Mouse (Mus musculus) thymus, postnatal 14 days (tissue): ENCODE measurements at regions not wholly inside any gene's neighbourhood (a gene's known extent, or its start where the extent isn't known, plus 50 kb on each side); places are given as distances from the start of the nearest gene placed in this dataset.
A peak's percentile ranks its signal among the peaks of the same experiment; 100 is the strongest.

Source experiments
- DNase-seq: peaks from one replicate; pipeline ENCODE4 v3.0.0; 2021

- DNase-seq, result no peak
Measured at GRCm38 (mm10) chr16:93458011-93458585, 145.8 kb downstream of the Setd4 start.

- no peak for DNase-seq
Measured at GRCm38 (mm10) chr16:93456706-93457425, 147.0 kb downstream of the Setd4 start.

GRCm38 (mm10) chr16:93454080-93454997 is 149.5 kb downstream of the Setd4 start:
- peak; percentile 87 for DNase-seq

GRCm38 (mm10) chr16:93453056-93453455 is 150.8 kb downstream of the Setd4 start:
- no peak for DNase-seq

- DNase-seq, result no peak
Measured at GRCm38 (mm10) chr16:93450896-93451295, 153.0 kb downstream of the Setd4 start.

- no peak for DNase-seq
Measured at GRCm38 (mm10) chr16:93449925-93450324, 153.9 kb downstream of the Setd4 start.

GRCm38 (mm10) chr16:93448124-93448523 is 155.7 kb downstream of the Setd4 start:
- DNase-seq, result no peak

GRCm38 (mm10) chr16:93446970-93447369 is 156.9 kb downstream of the Setd4 start:
- DNase-seq, result peak; percentile 20

GRCm38 (mm10) chr16:93446206-93446605 is 157.7 kb downstream of the Setd4 start:
- no peak for DNase-seq

- no peak for DNase-seq
Measured at GRCm38 (mm10) chr16:93442837-93443236, 161.0 kb downstream of the Setd4 start.

GRCm38 (mm10) chr16:93437608-93438425 is 166.0 kb downstream of the Setd4 start:
- no peak for DNase-seq

GRCm38 (mm10) chr16:93436732-93437131 is 167.1 kb downstream of the Setd4 start:
- DNase-seq, result no peak

GRCm38 (mm10) chr16:93431316-93431715 is 172.5 kb downstream of the Setd4 start:
- DNase-seq, result no peak

- DNase-seq, result no peak
Measured at GRCm38 (mm10) chr16:93429324-93429781, 174.5 kb downstream of the Setd4 start.

- no peak for DNase-seq
Measured at GRCm38 (mm10) chr16:93427264-93427663, 176.6 kb downstream of the Setd4 start.

GRCm38 (mm10) chr16:93425731-93426130 is 178.1 kb downstream of the Setd4 start:
- DNase-seq, result no peak

GRCm38 (mm10) chr16:93423174-93423573 is 180.7 kb downstream of the Setd4 start:
- no peak for DNase-seq

- no peak for DNase-seq
Measured at GRCm38 (mm10) chr16:93422221-93422620, 181.6 kb downstream of the Setd4 start.

- no peak for DNase-seq
Measured at GRCm38 (mm10) chr16:93418246-93418645, 185.6 kb downstream of the Setd4 start.

GRCm38 (mm10) chr16:93417831-93418230 is 186.0 kb downstream of the Setd4 start:
- no peak for DNase-seq

- no peak for DNase-seq
Measured at GRCm38 (mm10) chr16:93392024-93392675, 211.7 kb downstream of the Setd4 start.

GRCm38 (mm10) chr16:93387578-93388116 is 216.2 kb downstream of the Setd4 start:
- DNase-seq, result no peak
